Mouse (Mus musculus): ENCODE measurements around the gene Cpne1. TPM values are rescaled to one million over a fixed set of nuclear protein-coding genes. Genes with fewer than 3 reads are reported as not detected.

Cpne1 gene
- polyA plus RNA-seq, 1 experiment from 2014 or later = 22.7 TPM

- Histone ChIP-seq H3K4me3 (ENCODE audit: low read depth, low read length) (no peak overlapping the region), H3K9ac (replicated peaks; ENCODE audit: low read depth, low read length) (no peak overlapping the region), H3K4me1 (ENCODE audit: control insufficient read depth, insufficient read depth, low read length) (peaks cover 3% of the 10 kb centered on the region; the same call in 1 of the 2 replicates), H3K27me3 (ENCODE audit: control insufficient read depth, insufficient read depth, low read length) (no peaks in the 10 kb centered on the region; the same call in 1 of the 2 replicates), H3K9me3 (ENCODE audit: control insufficient read depth, low read length) (no peaks in the 10 kb centered on the region), H3K27ac (ENCODE audit: low read depth, low read length) (no peak overlapping the region), H3K36me3 (ENCODE audit: control insufficient read depth, insufficient read depth, low read length) (peaks cover 21% of the 10 kb centered on the region), H3K4me2 (ENCODE audit: low read depth, low read length) (no peak overlapping the region)
- 92% methylated on average over 10 of the region's 10 CpGs for WGBS
- ATAC-seq (ENCODE audit: low read depth) = no peak
These were observed 43.8 kb downstream of the Cpne1 start for GRCm38 (mm10) chr2:156067916-156068315.

GRCm38 (mm10) chr2:156066126-156066525 lies 45.6 kb downstream of the Cpne1 start:
- peaks cover 3% of the 10 kb centered on the region; the same call in 1 of the 2 replicates for H3K4me1 ChIP-seq (ENCODE audit: control insufficient read depth, insufficient read depth, low read length)
- H3K27ac ChIP-seq (ENCODE audit: low read depth, low read length) = no peak overlapping the region
- H3K27me3 ChIP-seq (ENCODE audit: control insufficient read depth, insufficient read depth, low read length) = no peaks in the 10 kb centered on the region; the same call in 1 of the 2 replicates
- no peaks in the 10 kb centered on the region for H3K9me3 ChIP-seq (ENCODE audit: control insufficient read depth, low read length)
- peak overlapping the region; percentile 78 for H3K9ac ChIP-seq (replicated peaks; ENCODE audit: low read depth, low read length)
- peak; percentile 31; the same call in 1 of the 2 replicates for ATAC-seq (ENCODE audit: low read depth)
- 28% methylated on average over 10 of the region's 10 CpGs for WGBS
- peak overlapping the region; percentile 87 for H3K4me2 ChIP-seq (ENCODE audit: low read depth, low read length)
- peak overlapping the region; percentile 79 for H3K4me3 ChIP-seq (ENCODE audit: low read depth, low read length)
- H3K36me3 ChIP-seq (ENCODE audit: control insufficient read depth, insufficient read depth, low read length) = peaks cover 13% of the 10 kb centered on the region

DNA sequence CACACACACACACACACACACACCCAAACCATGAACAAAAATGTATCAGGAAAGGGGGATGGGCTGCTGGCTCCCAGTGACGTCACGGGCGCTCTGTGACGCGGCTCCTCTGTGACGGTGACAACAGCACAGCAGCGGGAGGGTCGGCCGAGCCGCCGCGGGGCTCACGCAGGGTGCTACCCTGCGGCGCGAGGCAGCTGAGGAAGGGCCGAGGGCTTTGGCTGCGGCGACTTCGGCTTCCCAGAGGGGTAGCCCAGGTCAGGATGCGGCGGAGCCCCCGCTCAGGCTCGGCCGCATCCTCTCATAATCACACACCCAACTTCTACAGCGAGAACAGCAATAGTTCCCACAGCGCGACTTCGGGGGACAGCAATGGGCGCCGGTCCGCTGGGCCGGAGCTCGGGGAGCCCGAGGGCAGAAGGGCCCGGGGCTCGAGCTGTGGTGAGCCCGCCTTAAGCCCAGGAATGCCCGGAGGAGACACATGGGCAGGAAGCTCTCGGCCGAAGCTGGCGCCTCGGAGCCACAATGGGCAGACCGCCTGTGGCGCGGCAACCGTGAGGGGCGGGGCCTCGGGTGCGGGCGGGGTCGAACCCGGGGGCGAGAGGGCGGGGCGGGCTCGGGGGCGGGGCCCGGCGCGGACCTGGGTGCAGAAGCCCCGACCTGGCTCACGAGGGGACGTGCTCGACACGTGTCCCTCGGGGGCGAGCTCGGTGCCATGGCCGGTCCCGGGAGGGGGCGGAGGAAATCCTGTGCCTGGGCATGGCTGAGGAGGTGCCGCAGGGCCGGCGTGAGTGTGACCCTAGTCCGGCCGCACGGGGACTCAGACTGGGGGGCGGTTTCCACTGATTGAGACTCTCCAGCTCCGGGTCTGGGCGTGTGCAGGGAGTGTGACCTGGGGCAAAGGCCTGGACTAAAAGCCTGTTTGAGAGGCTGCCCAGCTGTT lies 46.4 kb downstream of the Cpne1 start, which contains the start of gene Spag4:
Spag4 (plus strand) TSS at position 77 of the 943 bp plus-strand sequence.
- WGBS = under 1% methylated on average over 72 of the region's 81 CpGs
- peak within 1 kb of the TSS; percentile 87 for H3K4me2 ChIP-seq (ENCODE audit: low read depth, low read length)
- peak; percentile 77 for ATAC-seq (ENCODE audit: low read depth)

DNA sequence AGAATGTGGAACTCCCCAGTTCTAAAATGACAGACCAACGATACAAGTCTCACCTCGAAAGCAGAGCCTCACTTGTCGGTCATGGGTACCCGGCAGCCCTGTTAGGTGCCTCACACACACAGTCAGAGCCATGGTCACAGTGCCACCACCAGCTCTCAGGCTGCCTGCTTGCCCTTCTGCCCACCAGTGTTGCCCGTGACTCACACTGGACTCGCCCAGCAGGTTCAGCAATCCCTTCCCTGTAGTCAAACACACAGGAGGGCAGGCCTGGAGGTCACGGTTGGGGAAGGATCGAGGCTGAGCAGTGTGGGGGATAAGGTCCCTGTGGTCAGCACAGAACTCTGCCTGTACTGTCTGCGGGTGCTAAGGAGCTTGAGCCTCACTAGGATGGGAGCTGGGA lies 58.9 kb downstream of the Cpne1 start, which contains the start of gene Fer1l4:
Fer1l4 (minus strand) TSS at position 132 of the 400 bp plus-strand sequence.
- 87% methylated on average over 9 of the region's 9 CpGs for WGBS
- no peak within 1 kb of the TSS for H3K4me2 ChIP-seq (ENCODE audit: low read depth, low read length)
- no peak within 1 kb of the TSS for H3K9ac ChIP-seq (replicated peaks; ENCODE audit: low read depth, low read length)
- H3K9me3 ChIP-seq (ENCODE audit: control insufficient read depth, low read length) = no peaks in the 10 kb centered on the region
- H3K36me3 ChIP-seq (ENCODE audit: control insufficient read depth, insufficient read depth, low read length) = no peaks in the 10 kb centered on the region
- no peak within 1 kb of the TSS for H3K27ac ChIP-seq (ENCODE audit: low read depth, low read length)
- H3K4me1 ChIP-seq (ENCODE audit: control insufficient read depth, insufficient read depth, low read length) = no peaks in the 10 kb centered on the region
- no peaks in the 10 kb centered on the region; the same call in 1 of the 2 replicates for H3K27me3 ChIP-seq (ENCODE audit: control insufficient read depth, insufficient read depth, low read length)
- ATAC-seq (ENCODE audit: low read depth) = no peak
- H3K4me3 ChIP-seq (ENCODE audit: low read depth, low read length) = no peak within 1 kb of the TSS

More for the DNA sequence above, 46.4 kb downstream of the Cpne1 start, which contains the start of gene Spag4:
- peak within 1 kb of the TSS; percentile 78 for H3K9ac ChIP-seq (replicated peaks; ENCODE audit: low read depth, low read length)
- H3K27ac ChIP-seq (ENCODE audit: low read depth, low read length) = peak within 1 kb of the TSS; percentile 87
- peaks cover 3% of the 10 kb centered on the region; the same call in 1 of the 2 replicates for H3K4me1 ChIP-seq (ENCODE audit: control insufficient read depth, insufficient read depth, low read length)
- H3K4me3 ChIP-seq (ENCODE audit: low read depth, low read length) = peak within 1 kb of the TSS; percentile 79
- no peaks in the 10 kb centered on the region; the same call in 1 of the 2 replicates for H3K27me3 ChIP-seq (ENCODE audit: control insufficient read depth, insufficient read depth, low read length)
- no peaks in the 10 kb centered on the region for H3K9me3 ChIP-seq (ENCODE audit: control insufficient read depth, low read length)
- peaks cover 13% of the 10 kb centered on the region for H3K36me3 ChIP-seq (ENCODE audit: control insufficient read depth, insufficient read depth, low read length)

GRCm38 (mm10) chr2:156047929-156048328 lies 63.8 kb downstream of the Cpne1 start:
- H3K4me1 ChIP-seq (ENCODE audit: control insufficient read depth, insufficient read depth, low read length) = no peaks in the 10 kb centered on the region
- 5% methylated on average over 19 of the region's 19 CpGs for WGBS

DNA sequence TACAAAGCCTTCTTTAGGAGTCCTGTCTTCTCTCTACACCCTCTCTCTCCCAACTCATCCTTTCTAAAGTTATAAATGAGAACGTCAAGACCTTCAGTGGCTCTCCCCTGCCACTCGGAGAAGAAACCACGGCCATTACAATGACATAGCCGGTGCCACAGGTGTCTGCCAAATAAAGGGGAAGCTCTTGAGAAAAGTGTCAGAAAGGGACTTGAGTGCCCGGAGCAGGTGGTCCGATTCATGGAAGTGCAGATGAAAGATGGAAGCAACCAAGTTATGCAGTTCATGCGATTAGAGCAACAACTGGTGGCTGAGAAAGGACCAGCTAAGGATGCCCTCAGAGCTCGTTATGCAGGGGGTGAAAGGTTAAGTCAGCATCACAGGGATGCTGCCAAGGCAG lies 68.9 kb downstream of the Cpne1 start:
- no peaks in the 10 kb centered on the region for H3K36me3 ChIP-seq (ENCODE audit: control insufficient read depth, insufficient read depth, low read length)
- H3K9me3 ChIP-seq (ENCODE audit: control insufficient read depth, low read length) = no peaks in the 10 kb centered on the region
- H3K4me3 ChIP-seq (ENCODE audit: low read depth, low read length) = no peak overlapping the region
- H3K27me3 ChIP-seq (ENCODE audit: control insufficient read depth, insufficient read depth, low read length) = peaks cover 3% of the 10 kb centered on the region; the same call in 1 of the 2 replicates
- H3K4me1 ChIP-seq (ENCODE audit: control insufficient read depth, insufficient read depth, low read length) = no peaks in the 10 kb centered on the region
- ATAC-seq (ENCODE audit: low read depth) = no peak
- no peak overlapping the region for H3K27ac ChIP-seq (ENCODE audit: low read depth, low read length)
- no peak overlapping the region for H3K9ac ChIP-seq (replicated peaks; ENCODE audit: low read depth, low read length)
- no peak overlapping the region for H3K4me2 ChIP-seq (ENCODE audit: low read depth, low read length)
- WGBS = 89% methylated on average over 8 of the region's 8 CpGs

More at GRCm38 (mm10) chr2:156047929-156048328, 63.8 kb downstream of the Cpne1 start:
- ATAC-seq (ENCODE audit: low read depth) = no peak
- H3K27ac ChIP-seq (ENCODE audit: low read depth, low read length) = no peak overlapping the region
- no peaks in the 10 kb centered on the region for H3K9me3 ChIP-seq (ENCODE audit: control insufficient read depth, low read length)
- no peak overlapping the region for H3K4me2 ChIP-seq (ENCODE audit: low read depth, low read length)
- no peak overlapping the region for H3K4me3 ChIP-seq (ENCODE audit: low read depth, low read length)
- H3K9ac ChIP-seq (replicated peaks; ENCODE audit: low read depth, low read length) = no peak overlapping the region
- peaks cover 3% of the 10 kb centered on the region; the same call in 1 of the 2 replicates for H3K27me3 ChIP-seq (ENCODE audit: control insufficient read depth, insufficient read depth, low read length)
- no peaks in the 10 kb centered on the region for H3K36me3 ChIP-seq (ENCODE audit: control insufficient read depth, insufficient read depth, low read length)

GRCm38 (mm10) chr2:156039390-156039789 lies 72.4 kb downstream of the Cpne1 start:
- Histone ChIP-seq H3K36me3 (ENCODE audit: control insufficient read depth, insufficient read depth, low read length) (no peaks in the 10 kb centered on the region), H3K4me2 (ENCODE audit: low read depth, low read length) (no peak overlapping the region), H3K27me3 (ENCODE audit: control insufficient read depth, insufficient read depth, low read length) (no peaks in the 10 kb centered on the region), H3K9me3 (ENCODE audit: control insufficient read depth, low read length) (no peaks in the 10 kb centered on the region), H3K9ac (replicated peaks; ENCODE audit: low read depth, low read length) (no peak overlapping the region), H3K4me1 (ENCODE audit: control insufficient read depth, insufficient read depth, low read length) (no peaks in the 10 kb centered on the region), H3K4me3 (ENCODE audit: low read depth, low read length) (no peak overlapping the region), H3K27ac (ENCODE audit: low read depth, low read length) (no peak overlapping the region)
- 92% methylated on average over 3 of the region's 3 CpGs for WGBS
- no peak for ATAC-seq (ENCODE audit: low read depth)

GRCm38 (mm10) chr2:156025482-156025881 lies 86.3 kb downstream of the Cpne1 start:
- no peaks in the 10 kb centered on the region for H3K27me3 ChIP-seq (ENCODE audit: control insufficient read depth, insufficient read depth, low read length)
- H3K9ac ChIP-seq (replicated peaks; ENCODE audit: low read depth, low read length) = no peak overlapping the region
- ATAC-seq (ENCODE audit: low read depth) = no peak
- H3K27ac ChIP-seq (ENCODE audit: low read depth, low read length) = no peak overlapping the region
- H3K9me3 ChIP-seq (ENCODE audit: control insufficient read depth, low read length) = no peaks in the 10 kb centered on the region
- no peak overlapping the region for H3K4me3 ChIP-seq (ENCODE audit: low read depth, low read length)
- no peaks in the 10 kb centered on the region for H3K4me1 ChIP-seq (ENCODE audit: control insufficient read depth, insufficient read depth, low read length)
- H3K4me2 ChIP-seq (ENCODE audit: low read depth, low read length) = no peak overlapping the region
- H3K36me3 ChIP-seq (ENCODE audit: control insufficient read depth, insufficient read depth, low read length) = no peaks in the 10 kb centered on the region
